In the genomic region with DNA sequence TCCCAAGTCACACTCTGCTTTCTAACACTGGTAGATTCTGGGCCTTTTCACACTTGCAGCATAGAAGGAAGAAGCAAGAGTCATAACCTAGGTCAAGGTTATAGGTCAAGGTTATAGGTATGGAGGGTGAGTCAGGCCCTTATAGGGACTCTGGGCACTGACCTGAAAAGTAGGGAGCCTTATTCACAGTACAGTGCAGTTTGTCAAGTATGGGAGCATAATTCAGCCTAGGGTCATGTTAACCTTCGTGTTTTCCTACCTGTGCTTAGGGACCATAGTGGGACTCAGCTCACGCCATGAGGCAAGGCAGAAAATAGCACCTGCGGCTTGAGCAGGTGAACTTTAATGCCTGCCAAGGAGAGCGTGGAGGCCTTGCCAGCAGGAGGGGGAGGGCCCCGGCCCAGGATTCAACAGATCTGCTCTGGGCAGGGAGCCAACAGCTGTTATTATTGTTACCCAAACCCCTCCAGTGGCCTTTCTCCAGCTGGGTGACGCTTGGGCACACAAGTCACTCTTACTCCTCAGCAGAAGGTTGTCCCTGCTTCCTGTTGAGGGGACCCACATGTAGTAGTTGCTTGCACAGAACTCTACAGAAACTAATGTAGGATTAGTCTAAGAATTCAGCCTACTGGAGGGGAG, we compare ENCODE assay signal across 9 mouse cellular contexts. TPM values are rescaled to one million over a fixed set of nuclear protein-coding genes. Genes with fewer than 3 reads are reported as not detected.
DNase-seq lines count a peak whose midpoint lies in the region; ATAC-seq lines count a peak whose summit lies in the region.
"Had no signal": no experiment of that assay in that cellular context is flagged by ENCODE, and none has a peak within 500 bp of the region (broad histone marks: within the 10 kb centered on the region; RNA-seq: fewer than 3 reads in every experiment).

No protein-coding gene starts in this region.

- no peak overlapping the region for H3K4me2 ChIP-seq in midbrain, embryonic 14.5 days (ENCODE audit: low read length)

- intact Hi-C loops in left cerebral cortex, postnatal 4 days (cut with DNase I), result no loop called here
- intact Hi-C loops in left cerebral cortex, postnatal 14 days (cut with DNase I), result no loop called here

- no peak overlapping the region for H3K9ac ChIP-seq in midbrain, embryonic 14.5 days (replicated peaks; ENCODE audit: low read length)

- peak; percentile 66 for DNase-seq in left cerebral cortex, postnatal 4 days
- no peak for DNase-seq in left cerebral cortex, postnatal 14 days (ENCODE audit: low spot score in 2 of 2)
- DNase-seq in gastrocnemius, adult 8-10 months (ENCODE audit: low spot score in 2 of 2), result peak; percentile 78 to 85
- peak; percentile 8 to 16 for DNase-seq in kidney, adult 8-10 months
- peak; percentile 68 for DNase-seq in midbrain, embryonic 14.5 days
- no peak for DNase-seq in T-cell, adult 2 months (ENCODE audit: low spot score)
- DNase-seq in layer of hippocampus, postnatal 14 days (ENCODE audit: low spot score in 2 of 2), result no peak
- DNase-seq in cerebellum, adult 11-12 months, result no peak

- no peaks in the 10 kb centered on the region for H3K27me3 ChIP-seq in midbrain, embryonic 14.5 days (ENCODE audit: control insufficient read depth, insufficient read depth, low read length)

- H3K4me1 ChIP-seq in midbrain, embryonic 14.5 days (ENCODE audit: control insufficient read depth, insufficient read depth, low read length), result no peaks in the 10 kb centered on the region

- no peaks in the 10 kb centered on the region for H3K9me3 ChIP-seq in midbrain, embryonic 14.5 days (ENCODE audit: control insufficient read depth, low read length)

- WGBS in midbrain, embryonic 14.5 days, result 34% methylated on average over 6 of the region's 6 CpGs

- H3K4me3 ChIP-seq in midbrain, embryonic 14.5 days (replicated peaks; ENCODE audit: low read depth, low read length), result no peak overlapping the region

- no peaks in the 10 kb centered on the region for H3K36me3 ChIP-seq in midbrain, embryonic 14.5 days (ENCODE audit: control insufficient read depth, insufficient read depth, low read length)
- H3K36me3 ChIP-seq: G1E had no signal

- peak; percentile 65; the same call in 1 of the 2 replicates for ATAC-seq in midbrain, embryonic 14.5 days (ENCODE audit: low FRiP score, low TSS enrichment)

- no peak overlapping the region for H3K27ac ChIP-seq in midbrain, embryonic 14.5 days (replicated peaks; ENCODE audit: low read depth, low read length)

RNA-seq across cellular contexts. Expression of gene Tbx15, which starts 50.0 kb away (rescaled TPM):
- 1 to 10 TPM; 1.8 to 2.0 TPM for total RNA-seq in left cerebral cortex, postnatal 4 days (2021)
- total RNA-seq in left cerebral cortex, postnatal 14 days (2021), result 1 to 10 TPM; 1.4 to 1.5 TPM
- total RNA-seq in gastrocnemius, adult 8-10 months (2022), result 100 to 1,000 TPM; 147 to 173 (median 156) TPM
- polyA plus RNA-seq in midbrain, embryonic 14.5 days (2014; fragmentation: Nextera tagmentation; extraction: Ambion mirVana), result 0.13 and 0.92 TPM in 2 replicates
- total RNA-seq in layer of hippocampus, postnatal 14 days (2021), result 1 to 10 TPM in 1 of 2 experiments, under 1 TPM in 1; 0.74 to 1.0 TPM
- polyA plus RNA-seq: G1E had no signal

Comparison
In these comparisons a context has a peak if more than half of its experiments do, and no peak if none do; other contexts are left out.
1. DNase-seq: peak in left cerebral cortex, postnatal 4 days (single experiment), gastrocnemius, adult 8-10 months (2 of 2), kidney, adult 8-10 months (2 of 2) and midbrain, embryonic 14.5 days (single experiment); none in left cerebral cortex, postnatal 14 days (0 of 2), T-cell, adult 2 months (single experiment), layer of hippocampus, postnatal 14 days (0 of 2) and cerebellum, adult 11-12 months (single experiment).
2. RNA of gene Tbx15, which starts 50.0 kb away (total RNA-seq): 147 to 173 TPM in gastrocnemius, adult 8-10 months; 1.8 to 2.0 TPM in left cerebral cortex, postnatal 4 days, 1.4 to 1.5 TPM in left cerebral cortex, postnatal 14 days and 0.74 to 1.0 TPM in layer of hippocampus, postnatal 14 days; every median in the first group is over 10 times any median in the second.